Mouse (Mus musculus) heart, embryonic 14.5 days (tissue): Measurements from ENCODE around the gene Srebf1. TPM values are rescaled to one million over a fixed set of nuclear protein-coding genes. Genes with fewer than 3 reads are reported as not detected.

Source experiments
- ATAC-seq: fragments of 200-750 bp; cut with Nextera tagmentation; 2 replicates; pipeline ENCODE4 v1.8.0; 2017; ENCODE audit warnings: low read depth, moderate TSS enrichment; ENCODE audit not compliant: insufficient number of reproducible peaks, insufficient read depth, low FRiP score
- H3K27ac ChIP-seq, 2 experiments: fragments of 200-500 bp in 1 of 2; fragments of 300-500 bp in 1 of 2; sonication (generic) in 1 of 2; replicated peaks in 1 of 2; 2 replicates each; pipeline ENCODE4 v1.5.1; 2012 to 2014; ENCODE audit warnings: low read depth in 2 of 2, low read length in 2 of 2, control low read depth in 1 of 2, mild to moderate bottlenecking in 1 of 2, mixed read lengths in 1 of 2; ENCODE audit not compliant: control insufficient read depth in 1 of 2, insufficient read depth in 1 of 2
- H3K27me3 ChIP-seq: fragments of 300-500 bp; sonication (generic); 2 replicates; pipeline ENCODE4 v1.6.1; 2014; ENCODE audit warnings: mild to moderate bottlenecking, low read length, control low read depth; ENCODE audit not compliant: control insufficient read depth, insufficient read depth
- H3K36me3 ChIP-seq: fragments of 300-500 bp; sonication (generic); 2 replicates; pipeline ENCODE4 v1.6.1; 2014; ENCODE audit warnings: mild to moderate bottlenecking, control low read depth, low read length, mixed read lengths; ENCODE audit not compliant: control insufficient read depth, insufficient read depth
- H3K4me1 ChIP-seq, 2 experiments: fragments of 200-500 bp in 1 of 2; fragments of 300-500 bp in 1 of 2; sonication (generic) in 1 of 2; 2 replicates each; pipeline ENCODE4 v1.6.1; 2012 to 2014; ENCODE audit warnings: low read length in 2 of 2, control low read depth in 1 of 2, mixed read lengths in 1 of 2; ENCODE audit not compliant: control insufficient read depth in 2 of 2, insufficient read depth in 2 of 2
- H3K4me2 ChIP-seq: fragments of 300-500 bp; sonication (generic); 2 replicates; pipeline ENCODE4 v1.6.1; 2014; ENCODE audit warnings: mild to moderate bottlenecking, low read length
- H3K4me3 ChIP-seq, 2 experiments: fragments of 200-500 bp in 1 of 2; fragments of 300-500 bp in 1 of 2; sonication (generic) in 1 of 2; 2 replicates each; pipeline ENCODE4 v1.5.1; 2012 to 2014; ENCODE audit warnings: low read length in 2 of 2, mild to moderate bottlenecking in 2 of 2, control low read depth in 1 of 2, low read depth in 1 of 2, moderate library complexity in 1 of 2; ENCODE audit not compliant: control insufficient read depth in 1 of 2, insufficient read depth in 1 of 2
- H3K9ac ChIP-seq: fragments of 300-500 bp; sonication (generic); 2 replicates; pipeline ENCODE4 v1.6.1; 2014; ENCODE audit warnings: mild to moderate bottlenecking, low read length
- H3K9me3 ChIP-seq: fragments of 300-500 bp; sonication (generic); 2 replicates; pipeline ENCODE4 v1.6.1; 2016; ENCODE audit warnings: low read length, control low read depth; ENCODE audit not compliant: control insufficient read depth
- WGBS: fragments of 180-500 bp; shearing (Covaris S2); extraction: QIAGEN DNeasy Blood & Tissue Kit; methylation state at CpG from one replicate; pipeline ENCODE4 v1.1.7; 2014; 5-methylcytosine and 5-hydroxymethylcytosine counted together
- polyA plus RNA-seq: library from polyadenylated mRNA; unstranded; fragments of >200 nt; fragmentation: Nextera tagmentation; extraction: Ambion mirVana; gene quantifications from 2 replicates; pipeline ENCODE4 v1.2.1, GENCODE M21; 2014

Srebf1 gene
- polyA plus RNA-seq, 1 experiment from 2014 or later, result 37.9 TPM

DNA sequence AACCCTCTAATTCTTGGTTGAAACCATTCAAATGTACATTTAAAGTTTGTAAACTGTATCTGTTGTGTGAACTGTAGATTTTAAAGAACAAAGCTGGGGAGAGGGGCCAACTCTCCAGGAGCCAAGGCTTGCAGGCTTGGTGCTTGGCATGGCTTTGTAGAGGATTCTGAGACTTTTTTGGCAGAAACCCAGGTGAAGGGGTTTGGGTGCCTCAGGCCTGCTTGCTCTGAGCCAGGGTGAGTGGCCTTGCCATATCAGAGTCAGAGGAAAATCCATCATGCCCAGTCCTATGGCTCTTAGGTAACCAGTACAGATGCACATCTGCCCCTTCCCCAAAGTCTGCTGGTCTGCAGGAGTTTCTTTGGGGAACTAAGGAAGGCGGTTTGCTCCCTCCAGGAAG, 3.5 kb upstream of the Srebf1 start:
- no peak overlapping the region for H3K9ac ChIP-seq
- H3K27me3 ChIP-seq, result no peaks in the 10 kb centered on the region
- ATAC-seq, result no peak
- no peak overlapping the region for H3K4me2 ChIP-seq
- 71% methylated on average over 1 of the region's 1 CpGs for WGBS
- H3K4me3 ChIP-seq, result no peak overlapping the region
- H3K36me3 ChIP-seq, result peaks cover 23% of the 10 kb centered on the region
- H3K27ac ChIP-seq, result no peak overlapping the region; a peak in 1 of 4 replicates
- H3K9me3 ChIP-seq, result no peaks in the 10 kb centered on the region
- H3K4me1 ChIP-seq, result peaks cover 24 to 38% of the 10 kb centered on the region in 2 experiments

DNA sequence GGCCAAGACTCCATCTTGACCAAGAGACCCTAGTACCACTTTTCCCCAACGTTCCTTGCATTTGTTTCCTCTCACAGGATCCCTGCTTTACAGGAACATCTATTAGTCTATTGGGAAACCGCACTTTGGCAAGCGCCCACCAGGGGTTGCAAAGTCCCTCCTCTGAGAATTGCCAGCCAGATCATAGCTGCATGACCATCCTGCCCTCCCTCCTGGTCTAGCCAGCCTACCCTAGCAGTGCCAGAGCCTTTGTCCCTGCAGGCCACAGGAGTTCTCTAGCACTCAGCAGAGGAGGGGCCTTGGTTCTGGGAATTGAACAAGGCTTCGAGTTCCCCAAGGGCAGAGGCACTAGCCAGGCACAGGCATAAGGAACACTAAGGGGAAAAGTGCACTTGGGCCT, 2.3 kb upstream of the Srebf1 start:
- peaks cover 27 to 40% of the 10 kb centered on the region in 2 experiments for H3K4me1 ChIP-seq
- H3K9ac ChIP-seq, result no peak overlapping the region
- WGBS, result 61% methylated on average over 4 of the region's 4 CpGs
- H3K27ac ChIP-seq, result no peak overlapping the region
- peaks cover 18% of the 10 kb centered on the region for H3K36me3 ChIP-seq
- no peak for ATAC-seq
- H3K27me3 ChIP-seq, result no peaks in the 10 kb centered on the region
- H3K9me3 ChIP-seq, result no peaks in the 10 kb centered on the region
- no peak overlapping the region for H3K4me3 ChIP-seq
- no peak overlapping the region for H3K4me2 ChIP-seq

GRCm38 (mm10) chr11:60222085-60222468, 304 bp downstream of the Srebf1 start:
- Histone ChIP-seq H3K9me3 (no peaks in the 10 kb centered on the region), H3K9ac (peak overlapping the region; percentile 66; the same call in 1 of the 2 replicates), H3K4me1 (peaks cover 19 to 41% of the 10 kb centered on the region in 2 experiments), H3K4me2 (peak overlapping the region; percentile 81), H3K27me3 (no peaks in the 10 kb centered on the region), H3K27ac (peak overlapping the region in 1 of 2 experiments; percentile 92; a peak in 3 of 4 replicates), H3K36me3 (peaks cover 16% of the 10 kb centered on the region), H3K4me3 (peak overlapping the region; percentile 42 to 44; a peak in 3 of 4 replicates)
- 57% methylated on average over 3 of the region's 3 CpGs for WGBS
- ATAC-seq, result no peak

GRCm38 (mm10) chr11:60221425-60221824, 956 bp downstream of the Srebf1 start:
- no peak overlapping the region for H3K4me2 ChIP-seq
- peaks cover 19 to 41% of the 10 kb centered on the region in 2 experiments for H3K4me1 ChIP-seq
- no peak for ATAC-seq
- no peak overlapping the region for H3K4me3 ChIP-seq
- no peak overlapping the region for H3K27ac ChIP-seq
- H3K36me3 ChIP-seq, result peaks cover 11% of the 10 kb centered on the region; the same call in 1 of the 2 replicates
- no peaks in the 10 kb centered on the region for H3K9me3 ChIP-seq
- H3K27me3 ChIP-seq, result no peaks in the 10 kb centered on the region
- 87% methylated on average over 6 of the region's 6 CpGs for WGBS
- no peak overlapping the region for H3K9ac ChIP-seq

- under 1% methylated on average over 46 of the region's 46 CpGs for WGBS
- ATAC-seq, result peak; percentile 76
- Histone ChIP-seq H3K36me3 (peaks cover 9% of the 10 kb centered on the region; the same call in 1 of the 2 replicates), H3K4me3 (peak overlapping the region; percentile 62 to 81), H3K4me2 (peak overlapping the region; percentile 92), H3K27ac (peak overlapping the region; percentile 78 to 90), H3K9ac (peak overlapping the region; percentile 84), H3K4me1 (peaks cover 15 to 32% of the 10 kb centered on the region in 2 experiments), H3K27me3 (no peaks in the 10 kb centered on the region), H3K9me3 (no peaks in the 10 kb centered on the region)
Observed at GRCm38 (mm10) chr11:60220291-60220804, 2.0 kb downstream of the Srebf1 start.

DNA sequence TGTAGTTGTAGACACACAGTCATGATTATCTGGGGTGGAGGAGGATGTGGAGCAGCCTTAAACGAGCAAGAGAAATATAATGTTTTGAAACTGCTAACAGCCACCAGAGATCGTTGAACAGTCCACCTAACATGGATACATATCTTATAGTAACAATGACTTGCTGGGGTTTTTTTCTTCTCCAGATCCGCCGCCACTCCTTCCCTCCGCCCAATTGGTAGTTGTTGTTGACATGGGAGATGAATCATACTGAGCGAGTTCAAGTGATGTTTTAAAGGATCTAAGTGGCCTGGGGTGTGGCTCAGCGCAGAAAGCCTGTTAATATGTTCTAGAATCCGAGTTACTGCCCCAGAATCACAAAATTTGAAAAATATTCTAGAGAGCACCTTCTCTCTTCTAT, 2.8 kb downstream of the Srebf1 start:
- H3K9ac ChIP-seq, result peak overlapping the region; percentile 84
- H3K36me3 ChIP-seq, result peaks cover 9% of the 10 kb centered on the region; the same call in 1 of the 2 replicates
- peak overlapping the region; percentile 92 for H3K4me2 ChIP-seq
- H3K4me3 ChIP-seq, result peak overlapping the region; percentile 62 to 81
- H3K9me3 ChIP-seq, result no peaks in the 10 kb centered on the region
- ATAC-seq, result no peak
- no peaks in the 10 kb centered on the region for H3K27me3 ChIP-seq
- WGBS, result 23% methylated on average over 8 of the region's 8 CpGs
- peak overlapping the region; percentile 78 to 90 for H3K27ac ChIP-seq
- H3K4me1 ChIP-seq, result peaks cover 12 to 32% of the 10 kb centered on the region in 2 experiments

DNA sequence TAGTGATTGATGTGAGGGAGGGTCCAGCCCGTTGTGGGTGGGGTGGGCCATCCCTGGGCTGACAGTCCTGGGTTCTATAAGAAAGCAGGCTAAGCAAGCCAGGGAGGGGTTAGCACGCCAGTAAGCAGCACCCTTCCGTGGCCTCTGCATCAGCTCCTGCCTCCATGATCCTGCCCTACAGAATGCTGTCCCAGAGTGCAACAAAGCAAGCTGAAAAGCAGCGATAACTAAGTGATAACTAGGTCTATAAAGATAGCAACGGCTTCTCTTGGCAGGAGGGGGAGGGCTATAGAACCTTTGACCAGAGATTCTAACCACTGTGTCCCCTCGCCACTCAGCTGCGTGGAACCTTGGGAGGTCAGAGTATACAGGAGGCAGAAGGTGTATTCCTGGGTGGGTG, 4.9 kb downstream of the Srebf1 start:
- no peaks in the 10 kb centered on the region for H3K9me3 ChIP-seq
- no peak overlapping the region for H3K4me2 ChIP-seq
- peaks cover 9 to 34% of the 10 kb centered on the region in 2 experiments for H3K4me1 ChIP-seq
- H3K27ac ChIP-seq, result no peak overlapping the region
- no peak overlapping the region for H3K4me3 ChIP-seq
- no peak overlapping the region for H3K9ac ChIP-seq
- peaks cover 9% of the 10 kb centered on the region; the same call in 1 of the 2 replicates for H3K36me3 ChIP-seq
- no peaks in the 10 kb centered on the region for H3K27me3 ChIP-seq
- 68% methylated on average over 7 of the region's 7 CpGs for WGBS
- ATAC-seq, result no peak

GRCm38 (mm10) chr11:60216671-60217070, 5.7 kb downstream of the Srebf1 start:
- H3K4me1 ChIP-seq, result peaks cover 9 to 40% of the 10 kb centered on the region in 2 experiments

More at GRCm38 (mm10) chr11:60216671-60217070, 5.7 kb downstream of the Srebf1 start:
- WGBS, result 79% methylated on average over 1 of the region's 1 CpGs
- Histone ChIP-seq H3K36me3 (peaks cover 9% of the 10 kb centered on the region; the same call in 1 of the 2 replicates), H3K27me3 (no peaks in the 10 kb centered on the region), H3K9me3 (no peaks in the 10 kb centered on the region), H3K9ac (no peak overlapping the region), H3K27ac (no peak overlapping the region), H3K4me2 (no peak overlapping the region), H3K4me3 (no peak overlapping the region)
- no peak for ATAC-seq
